Mouse (Mus musculus): Measurements from ENCODE around the gene Socs3. TPM values are rescaled to one million over a fixed set of nuclear protein-coding genes. Genes with fewer than 3 reads are reported as not detected.

Gene Socs3
- total RNA-seq, 2 experiments from 2014 or later: 2.1 to 3.2 TPM

DNA sequence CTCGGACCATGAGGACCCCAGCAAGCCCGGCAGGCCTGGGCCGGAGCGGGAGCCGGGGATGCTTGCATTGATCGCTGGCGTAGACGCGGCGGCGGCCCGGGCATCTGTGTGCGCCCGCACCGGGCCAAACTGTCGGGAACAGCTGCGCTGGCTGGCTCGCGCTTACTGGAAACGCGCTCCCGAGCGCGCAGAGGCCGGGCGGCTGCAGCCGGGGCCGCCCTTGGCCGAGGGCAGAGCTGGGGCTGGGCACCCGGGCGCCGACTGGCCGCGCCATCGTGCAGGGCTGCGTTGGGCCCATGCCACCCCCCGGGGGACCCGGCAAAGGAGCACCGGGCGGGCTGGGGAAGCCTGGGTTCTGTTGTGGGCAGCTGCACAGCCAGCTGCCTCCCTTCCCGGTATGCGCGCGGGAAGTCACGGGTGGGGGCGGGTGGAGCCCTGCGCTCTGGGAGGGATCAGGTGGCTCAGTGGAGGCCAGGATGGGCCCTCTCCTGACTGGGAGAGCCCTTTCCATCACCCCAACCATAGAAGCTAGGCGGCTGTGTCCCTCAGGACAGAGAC lies 39.0 kb downstream of the Socs3 start:
- peak; percentile 43 to 52 for DNase-seq (ENCODE audit: low spot score in 2 of 2)

GRCm38 (mm10) chr11:117925541-117925940 lies 44.3 kb downstream of the Socs3 start:
- no peak for DNase-seq (ENCODE audit: low spot score in 2 of 2)

DNA sequence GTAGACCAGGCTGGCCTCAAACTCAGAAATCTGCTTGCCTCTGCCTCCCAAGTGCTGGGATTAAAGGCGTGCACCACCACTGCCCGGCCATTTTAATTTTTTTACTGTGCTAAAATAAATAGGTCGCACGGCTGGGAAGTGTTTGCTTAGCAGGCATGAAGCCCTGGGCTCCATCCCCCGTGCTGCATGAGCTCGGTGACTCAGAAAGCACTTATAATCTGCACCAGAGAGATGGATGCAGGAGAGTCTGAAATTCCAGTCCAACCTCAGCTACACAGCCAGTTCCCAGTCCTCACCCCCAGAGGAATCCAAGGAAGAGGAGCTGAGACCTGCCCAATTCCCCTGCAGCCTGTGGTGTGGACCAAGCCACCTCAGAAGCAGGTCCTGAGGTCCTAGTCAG lies 45.4 kb downstream of the Socs3 start:
- DNase-seq (ENCODE audit: low spot score in 2 of 2): no peak

GRCm38 (mm10) chr11:117923279-117923678 lies 46.6 kb downstream of the Socs3 start:
- no peak for DNase-seq (ENCODE audit: low spot score in 2 of 2)

DNA sequence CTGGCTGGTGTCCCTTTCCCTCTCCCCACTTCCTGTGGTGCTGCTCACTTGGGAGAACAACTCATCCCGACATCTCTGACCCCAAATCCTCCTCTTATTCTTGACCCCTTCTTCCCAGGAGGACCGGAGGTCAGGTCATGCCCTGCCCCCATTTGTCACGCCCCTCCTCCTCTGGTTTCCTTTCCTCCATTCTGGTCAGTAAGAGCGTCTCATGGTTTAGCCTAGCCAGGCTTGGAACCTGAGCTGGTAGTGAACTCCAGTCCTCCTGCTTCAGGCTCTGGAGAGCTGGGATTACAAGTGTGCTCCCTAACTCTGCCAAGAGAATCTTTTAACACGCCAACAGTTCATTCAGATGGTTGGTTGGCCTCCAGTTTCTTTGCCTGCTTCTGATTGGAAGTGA lies 50.6 kb downstream of the Socs3 start:
- peak in 1 of 2 experiments; percentile 70 for DNase-seq (ENCODE audit: low spot score in 2 of 2)

GRCm38 (mm10) chr11:117918541-117918940 lies 51.3 kb downstream of the Socs3 start:
- no peak for DNase-seq (ENCODE audit: low spot score in 2 of 2)

Small RNA genes lying within 50 kb of the gene (microRNA-seq; reads per million reads assigned to microRNA genes)
- gene Mir6933: 0.68 to 0.85 reads per million in 2 experiments

Other genes starting within 250 kb of the Socs3 start
- gene Tmc8, start 188.0 kb downstream of the Socs3 start, total RNA-seq (2021): 1 to 10 TPM in 1 of 2 experiments, under 1 TPM in 1; 0.88 to 1.6 TPM
- 1 to 10 TPM; 4.9 to 6.3 TPM for gene Tmc6, start 187.8 kb downstream of the Socs3 start, total RNA-seq (2021)
- under 1 TPM in 1 of 2 experiments, not detected in 1; 0.51 TPM for gene 6030468B19Rik, start 172.4 kb downstream of the Socs3 start, total RNA-seq (2021)
- gene Gm20708, start 160.4 kb downstream of the Socs3 start, total RNA-seq (2021): 1 to 10 TPM; 2.8 to 3.2 TPM
- 10 to 100 TPM; 15.2 to 15.4 TPM for gene Syngr2, start 160.4 kb downstream of the Socs3 start, total RNA-seq (2021)
- 1 to 10 TPM; 4.2 to 4.5 TPM for gene Afmid, start 144.1 kb downstream of the Socs3 start, total RNA-seq (2021)
- gene Tk1, start 144.0 kb downstream of the Socs3 start, total RNA-seq (2021): 1 to 10 TPM; 1.6 to 3.3 TPM
- gene Birc5, start 120.8 kb downstream of the Socs3 start, total RNA-seq (2021): 1 to 10 TPM; 2.1 to 3.4 TPM
- gene Tmem235, start 109.3 kb downstream of the Socs3 start, total RNA-seq (2021): not detected
- gene Tha1, start 96.6 kb downstream of the Socs3 start, total RNA-seq (2021): 1 to 10 TPM; 3.1 to 3.5 TPM
- gene Pgs1, start 16.2 kb upstream of the Socs3 start, total RNA-seq (2021): 10 to 100 TPM; 65.4 to 66.9 TPM
- under 1 TPM; 0.05 to 0.36 TPM for gene Dnah17, start 160.6 kb upstream of the Socs3 start, total RNA-seq (2021)